Mouse (Mus musculus): Measurements from ENCODE around the gene Nsd1. TPM values are rescaled to one million over a fixed set of nuclear protein-coding genes. Genes with fewer than 3 reads are reported as not detected.

Gene Nsd1
- total and polyA plus RNA-seq, 3 experiments, result 13.9 to 96.6 (median 76.6) TPM

- no peak for DNase-seq
Observed at GRCm38 (mm10) chr13:55329109-55329682, 119.6 kb downstream of the Nsd1 start.

GRCm38 (mm10) chr13:55329683-55330566, 120.3 kb downstream of the Nsd1 start, which contains the start of gene Mxd3:
Gene Mxd3, minus strand, starts transcription at chr13:55329823.
- DNase-seq, result peak; percentile 91

GRCm38 (mm10) chr13:55330567-55331400, 121.2 kb downstream of the Nsd1 start:
- DNase-seq, result no peak

- DNase-seq, result no peak
Observed at GRCm38 (mm10) chr13:55332331-55332730, 122.7 kb downstream of the Nsd1 start.

- DNase-seq, result no peak
Observed at GRCm38 (mm10) chr13:55335701-55336100, 126.1 kb downstream of the Nsd1 start.

- DNase-seq, result no peak
Observed at GRCm38 (mm10) chr13:55337341-55337975, 127.9 kb downstream of the Nsd1 start.

- no peak for DNase-seq
Observed at GRCm38 (mm10) chr13:55338131-55339054, 128.8 kb downstream of the Nsd1 start.

GRCm38 (mm10) chr13:55339259-55339658, 129.7 kb downstream of the Nsd1 start:
- no peak for DNase-seq

- DNase-seq, result no peak
Observed at GRCm38 (mm10) chr13:55342469-55342868, 132.9 kb downstream of the Nsd1 start.

GRCm38 (mm10) chr13:55344286-55344685, 134.7 kb downstream of the Nsd1 start:
- DNase-seq, result no peak

GRCm38 (mm10) chr13:55346745-55347144, 137.2 kb downstream of the Nsd1 start:
- DNase-seq, result no peak

- no peak for DNase-seq
Observed at GRCm38 (mm10) chr13:55361145-55361544, 151.6 kb downstream of the Nsd1 start.

GRCm38 (mm10) chr13:55361974-55362452, 152.4 kb downstream of the Nsd1 start:
- no peak for DNase-seq

- peak; percentile 98 for DNase-seq
Observed at GRCm38 (mm10) chr13:55362453-55363060, 153.0 kb downstream of the Nsd1 start, which contains the start of gene Lman2. Gene Lman2, minus strand, starts transcription at chr13:55362783.

Other genes with a start within 250 kb of the Nsd1 start
- 1 to 10 TPM; 1.2 to 2.5 TPM for gene Hk3, start 188.4 kb upstream of the Nsd1 start, total RNA-seq (2021)
- 1.7 and 1.9 TPM in 2 replicates for gene Hk3, start 188.4 kb upstream of the Nsd1 start, polyA plus RNA-seq (2012; rRNA removed)
- gene Uimc1, start 109.5 kb upstream of the Nsd1 start, total RNA-seq (2021), result 10 to 100 TPM; 24.3 to 27.0 TPM
- 0.84 and 1.3 TPM in 2 replicates for gene Uimc1, start 109.5 kb upstream of the Nsd1 start, polyA plus RNA-seq (2012; rRNA removed)
- gene Zfp346, start 104.5 kb upstream of the Nsd1 start, total RNA-seq (2021), result 10 to 100 TPM; 44.3 to 60.0 TPM
- gene Zfp346, start 104.5 kb upstream of the Nsd1 start, polyA plus RNA-seq (2012; rRNA removed), result 25.5 and 30.6 TPM in 2 replicates
- gene Gm17617, start 76.2 kb upstream of the Nsd1 start, total RNA-seq (2021), result not detected
- not detected in 2 replicates for gene Gm17617, start 76.2 kb upstream of the Nsd1 start, polyA plus RNA-seq (2012; rRNA removed)
- 10 to 100 TPM; 29.4 to 41.2 TPM for gene Fgfr4, start 57.1 kb upstream of the Nsd1 start, total RNA-seq (2021)
- gene Fgfr4, start 57.1 kb upstream of the Nsd1 start, polyA plus RNA-seq (2012; rRNA removed), result 46.5 and 82.7 TPM in 2 replicates
- gene Prelid1, start 110.7 kb downstream of the Nsd1 start, total RNA-seq (2021), result 100 to 1,000 TPM; 160 to 164 TPM
- 279 and 328 TPM in 2 replicates for gene Prelid1, start 110.7 kb downstream of the Nsd1 start, polyA plus RNA-seq (2012; rRNA removed)
- gene Rab24, start 112.2 kb downstream of the Nsd1 start, total RNA-seq (2021), result 10 to 100 TPM; 39.3 to 70.0 TPM
- gene Rab24, start 112.2 kb downstream of the Nsd1 start, polyA plus RNA-seq (2012; rRNA removed), result 91.7 and 105 TPM in 2 replicates
- gene Mxd3, start 120.0 kb downstream of the Nsd1 start, total RNA-seq (2021), result 1 to 10 TPM; 1.2 to 1.7 TPM
- 5.5 and 6.4 TPM in 2 replicates for gene Mxd3, start 120.0 kb downstream of the Nsd1 start, polyA plus RNA-seq (2012; rRNA removed)
- 100 to 1,000 TPM; 111 to 119 TPM for gene Lman2, start 153.0 kb downstream of the Nsd1 start, total RNA-seq (2021)
- gene Lman2, start 153.0 kb downstream of the Nsd1 start, polyA plus RNA-seq (2012; rRNA removed), result 90.6 and 113 TPM in 2 replicates
- gene Rgs14, start 159.9 kb downstream of the Nsd1 start, total RNA-seq (2021), result under 1 TPM; 0.55 to 0.86 TPM
- gene Rgs14, start 159.9 kb downstream of the Nsd1 start, polyA plus RNA-seq (2012; rRNA removed), result 1.3 and 1.7 TPM in 2 replicates
- 1 to 10 TPM in 1 of 2 experiments, not detected in 1; 1.3 TPM for gene Slc34a1, start 188.4 kb downstream of the Nsd1 start, total RNA-seq (2021)
- 0.29 TPM in 1 of 2 replicates, not detected in the other for gene Slc34a1, start 188.4 kb downstream of the Nsd1 start, polyA plus RNA-seq (2012; rRNA removed)
- not detected for gene Pfn3, start 205.4 kb downstream of the Nsd1 start, total RNA-seq (2021)
- gene Pfn3, start 205.4 kb downstream of the Nsd1 start, polyA plus RNA-seq (2012; rRNA removed), result not detected in 2 replicates
- 1 to 10 TPM in 1 of 2 experiments, not detected in 1; 1.5 TPM for gene F12, start 217.0 kb downstream of the Nsd1 start, total RNA-seq (2021)
- 0.10 and 0.34 TPM in 2 replicates for gene F12, start 217.0 kb downstream of the Nsd1 start, polyA plus RNA-seq (2012; rRNA removed)
- gene Grk6, start 235.3 kb downstream of the Nsd1 start, total RNA-seq (2021), result 10 to 100 TPM; 28.4 to 36.5 TPM
- 48.5 and 70.5 TPM in 2 replicates for gene Grk6, start 235.3 kb downstream of the Nsd1 start, polyA plus RNA-seq (2012; rRNA removed)